Mouse (Mus musculus): ENCODE measurements around the gene Eif2b1. TPM values are rescaled to one million over a fixed set of nuclear protein-coding genes. Genes with fewer than 3 reads are reported as not detected.

Gene Eif2b1
- total and polyA plus RNA-seq, 3 experiments, result 10.3 to 72.5 (median 46.8) TPM

- no peak for TF ChIP-seq GATA2 (IDR thresholded peaks at IDR 0.05; ENCODE audit: borderline replicate concordance, low read depth, low read length)
- no peak for TF ChIP-seq TAL1 (conservative IDR thresholded peaks at IDR 0.05; ENCODE audit: low read depth, low read length)
- no peak for TF ChIP-seq GATA1 (IDR thresholded peaks at IDR 0.05; ENCODE audit: borderline replicate concordance, low read length)
- no peak for TF ChIP-seq CTCF (IDR thresholded peaks at IDR 0.05; ENCODE audit: low read depth, low read length)
- TF ChIP-seq POLR2AphosphoS5 (IDR thresholded peaks at IDR 0.05; ENCODE audit: insufficient replicate concordance, low read depth, low read length), result no peak
These were observed 47.4 kb downstream of the Eif2b1 start for GRCm38 (mm10) chr5:124531583-124531930.

DNA sequence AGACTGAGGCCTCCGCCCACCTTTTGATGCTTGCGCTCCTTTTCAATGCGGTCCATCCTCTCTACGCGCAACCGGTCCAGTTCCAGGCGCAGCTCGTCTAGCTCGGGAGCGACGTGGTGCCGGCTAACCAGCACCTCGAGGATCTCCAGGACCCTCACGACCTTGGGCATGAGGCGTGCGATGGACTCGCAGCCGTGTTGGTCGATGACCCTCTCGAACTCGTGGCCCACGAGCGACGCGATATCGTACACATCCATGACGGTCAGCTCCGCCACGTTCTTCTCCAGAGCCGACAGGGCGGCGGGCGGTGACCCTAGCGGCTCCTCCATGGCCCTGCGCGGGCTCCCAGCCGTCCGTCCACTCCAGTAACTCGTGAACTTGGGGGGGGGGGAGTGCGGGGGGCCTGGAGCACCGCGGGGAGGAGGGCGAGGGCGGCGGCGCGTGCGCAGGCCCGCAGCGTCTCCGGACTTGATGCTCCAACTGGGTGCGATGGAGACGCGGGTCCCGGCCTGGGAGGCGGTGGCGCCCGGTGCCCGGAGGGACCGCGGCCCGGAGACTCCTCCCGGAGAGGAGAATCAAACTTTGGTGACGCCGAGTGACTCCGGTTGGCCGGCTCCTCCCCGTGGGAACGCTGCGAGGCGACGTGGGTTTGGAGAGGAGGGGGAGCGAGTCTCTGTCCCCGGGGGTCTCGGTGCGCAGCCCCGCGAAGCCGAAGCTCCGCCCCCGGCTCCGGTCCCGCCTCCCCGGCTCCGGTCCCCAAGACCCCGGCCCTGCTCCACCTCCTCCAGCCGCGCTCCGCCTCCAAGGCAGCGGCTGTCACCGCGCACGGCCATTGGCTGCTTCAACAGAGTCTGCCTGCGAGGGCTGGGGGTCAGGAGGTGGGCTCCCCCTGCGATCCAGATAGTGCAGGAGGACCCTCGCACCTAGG, 48.0 kb downstream of the Eif2b1 start, which contains the start of gene Rilpl1:
Gene Rilpl1, minus strand, starts transcription at position 737 of the 928 bp plus-strand sequence.
- TF ChIP-seq CTCF (IDR thresholded peaks at IDR 0.05; ENCODE audit: low read depth, low read length), result no peak
- TF ChIP-seq GATA1 (IDR thresholded peaks at IDR 0.05; ENCODE audit: borderline replicate concordance, low read length), result no peak
- TF ChIP-seq TAL1 (conservative IDR thresholded peaks at IDR 0.05; ENCODE audit: low read depth, low read length), result no peak
- no peak for TF ChIP-seq GATA2 (IDR thresholded peaks at IDR 0.05; ENCODE audit: borderline replicate concordance, low read depth, low read length)
- no peak for TF ChIP-seq POLR2AphosphoS5 (IDR thresholded peaks at IDR 0.05; ENCODE audit: insufficient replicate concordance, low read depth, low read length)
- Histone ChIP-seq H3K36me3 (replicated peaks) (no peaks in the 10 kb centered on the region), H3K27me3 (ENCODE audit: insufficient read depth, low read length) (peaks cover 45% of the 10 kb centered on the region), H3K9me3 (replicated peaks) (no peaks in the 10 kb centered on the region), H3K4me1 (ENCODE audit: insufficient read depth, low read depth, low read length) (peaks cover 33% of the 10 kb centered on the region), H3K4me3 (ENCODE audit: low read depth, low read length) (peak within 1 kb of the TSS; percentile 70)
- DNase-seq (ENCODE audit: low spot score), result peak; percentile 62
- no peak for ATAC-seq (ENCODE audit: extremely low read depth, insufficient number of reproducible peaks, low FRiP score, poor library complexity, severe bottlenecking)

More at GRCm38 (mm10) chr5:124531583-124531930, 47.4 kb downstream of the Eif2b1 start:
- peak overlapping the region; percentile 70 for H3K4me3 ChIP-seq (ENCODE audit: low read depth, low read length)
- no peak for ATAC-seq (ENCODE audit: extremely low read depth, insufficient number of reproducible peaks, low FRiP score, poor library complexity, severe bottlenecking)
- H3K27me3 ChIP-seq (ENCODE audit: insufficient read depth, low read length), result peaks cover 39% of the 10 kb centered on the region
- peaks cover 34% of the 10 kb centered on the region for H3K4me1 ChIP-seq (ENCODE audit: insufficient read depth, low read depth, low read length)
- H3K36me3 ChIP-seq (replicated peaks), result no peaks in the 10 kb centered on the region
- DNase-seq (ENCODE audit: low spot score), result no peak
- H3K9me3 ChIP-seq (replicated peaks), result no peaks in the 10 kb centered on the region

- TF ChIP-seq POLR2AphosphoS5 (IDR thresholded peaks at IDR 0.05; ENCODE audit: insufficient replicate concordance, low read depth, low read length) (no peak), TAL1 (conservative IDR thresholded peaks at IDR 0.05; ENCODE audit: low read depth, low read length) (no peak), GATA2 (IDR thresholded peaks at IDR 0.05; ENCODE audit: borderline replicate concordance, low read depth, low read length) (no peak), GATA1 (IDR thresholded peaks at IDR 0.05; ENCODE audit: borderline replicate concordance, low read length) (no peak), CTCF (IDR thresholded peaks at IDR 0.05; ENCODE audit: low read depth, low read length) (no peak)
- H3K36me3 ChIP-seq (replicated peaks), result no peaks in the 10 kb centered on the region
- ATAC-seq (ENCODE audit: extremely low read depth, insufficient number of reproducible peaks, low FRiP score, poor library complexity, severe bottlenecking), result no peak
- H3K27me3 ChIP-seq (ENCODE audit: insufficient read depth, low read length), result peaks cover 48% of the 10 kb centered on the region
- H3K4me3 ChIP-seq (ENCODE audit: low read depth, low read length), result no peak overlapping the region
- H3K4me1 ChIP-seq (ENCODE audit: insufficient read depth, low read depth, low read length), result peaks cover 24% of the 10 kb centered on the region
- DNase-seq (ENCODE audit: low spot score), result no peak
- no peaks in the 10 kb centered on the region for H3K9me3 ChIP-seq (replicated peaks)
These were observed 49.2 kb downstream of the Eif2b1 start for GRCm38 (mm10) chr5:124529697-124530096.

- no peak overlapping the region for H3K4me3 ChIP-seq (ENCODE audit: low read depth, low read length)
- ATAC-seq (ENCODE audit: extremely low read depth, insufficient number of reproducible peaks, low FRiP score, poor library complexity, severe bottlenecking) (no peak), DNase-seq (ENCODE audit: low spot score) (no peak)
- H3K4me1 ChIP-seq (ENCODE audit: insufficient read depth, low read depth, low read length), result peaks cover 21% of the 10 kb centered on the region
- peaks cover 50% of the 10 kb centered on the region for H3K27me3 ChIP-seq (ENCODE audit: insufficient read depth, low read length)
- no peaks in the 10 kb centered on the region for H3K9me3 ChIP-seq (replicated peaks)
- TF ChIP-seq CTCF (IDR thresholded peaks at IDR 0.05; ENCODE audit: low read depth, low read length), result no peak
- no peak for TF ChIP-seq POLR2AphosphoS5 (IDR thresholded peaks at IDR 0.05; ENCODE audit: insufficient replicate concordance, low read depth, low read length)
- TF ChIP-seq GATA2 (IDR thresholded peaks at IDR 0.05; ENCODE audit: borderline replicate concordance, low read depth, low read length), result no peak
- TF ChIP-seq GATA1 (IDR thresholded peaks at IDR 0.05; ENCODE audit: borderline replicate concordance, low read length), result no peak
- no peak for TF ChIP-seq TAL1 (conservative IDR thresholded peaks at IDR 0.05; ENCODE audit: low read depth, low read length)
- no peaks in the 10 kb centered on the region for H3K36me3 ChIP-seq (replicated peaks)
These were observed 49.7 kb downstream of the Eif2b1 start for GRCm38 (mm10) chr5:124529191-124529651.

DNA sequence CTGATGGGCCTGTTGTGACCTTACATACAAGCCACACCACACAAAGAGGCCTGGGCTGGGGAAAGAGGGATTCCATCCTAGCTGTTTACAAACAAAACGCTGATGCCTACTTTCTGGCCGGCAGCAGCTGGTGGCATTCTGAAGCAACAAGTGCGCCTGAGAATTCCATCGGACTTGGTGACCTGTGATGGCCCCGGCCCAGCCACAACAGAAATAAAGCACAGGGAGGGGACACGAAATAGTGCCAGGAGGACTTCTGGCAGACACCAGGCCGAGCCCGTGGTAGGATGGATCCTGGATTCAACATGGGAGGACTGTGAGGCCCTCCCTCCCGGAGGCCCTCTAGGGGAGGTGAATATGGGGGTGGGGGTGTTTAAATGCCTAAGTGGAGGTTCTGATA, 50.1 kb downstream of the Eif2b1 start:
- no peak for ATAC-seq (ENCODE audit: extremely low read depth, insufficient number of reproducible peaks, low FRiP score, poor library complexity, severe bottlenecking)
- TF ChIP-seq CTCF (IDR thresholded peaks at IDR 0.05; ENCODE audit: low read depth, low read length) (no peak), GATA1 (IDR thresholded peaks at IDR 0.05; ENCODE audit: borderline replicate concordance, low read length) (no peak)
- Histone ChIP-seq H3K4me1 (ENCODE audit: insufficient read depth, low read depth, low read length) (peaks cover 21% of the 10 kb centered on the region), H3K27me3 (ENCODE audit: insufficient read depth, low read length) (peaks cover 50% of the 10 kb centered on the region), H3K4me3 (ENCODE audit: low read depth, low read length) (no peak overlapping the region), H3K36me3 (replicated peaks) (no peaks in the 10 kb centered on the region), H3K9me3 (replicated peaks) (no peaks in the 10 kb centered on the region)
- no peak for DNase-seq (ENCODE audit: low spot score)

- DNase-seq (ENCODE audit: low spot score), result no peak
- H3K9me3 ChIP-seq (replicated peaks), result no peaks in the 10 kb centered on the region
- peaks cover 48% of the 10 kb centered on the region for H3K27me3 ChIP-seq (ENCODE audit: insufficient read depth, low read length)
- H3K4me3 ChIP-seq (ENCODE audit: low read depth, low read length), result no peak overlapping the region
- ATAC-seq (ENCODE audit: extremely low read depth, insufficient number of reproducible peaks, low FRiP score, poor library complexity, severe bottlenecking), result no peak
- H3K4me1 ChIP-seq (ENCODE audit: insufficient read depth, low read depth, low read length), result peaks cover 21% of the 10 kb centered on the region
- H3K36me3 ChIP-seq (replicated peaks), result no peaks in the 10 kb centered on the region
- TF ChIP-seq GATA2 (IDR thresholded peaks at IDR 0.05; ENCODE audit: borderline replicate concordance, low read depth, low read length) (no peak), GATA1 (IDR thresholded peaks at IDR 0.05; ENCODE audit: borderline replicate concordance, low read length) (no peak)
These were observed 50.6 kb downstream of the Eif2b1 start for GRCm38 (mm10) chr5:124528351-124528750.

All from G1E (cell line).